Mouse (Mus musculus) hematopoietic multipotent progenitor cell, adult 10-12 weeks (in vitro differentiated cells): ENCODE results near the gene Slc11a1. TPM values are rescaled to one million over a fixed set of nuclear protein-coding genes. Genes with fewer than 3 reads are reported as not detected.

Experiments
- polyA plus RNA-seq: library from polyadenylated mRNA; stranded (reverse); fragments of >175 nt; gene quantifications from 2 replicates; pipeline ENCODE4 v1.2.3, GENCODE M21; 2012; ENCODE audit warnings: low replicate concordance

Gene Slc11a1
- 164 and 251 TPM in 2 replicates for polyA plus RNA-seq

DNA sequence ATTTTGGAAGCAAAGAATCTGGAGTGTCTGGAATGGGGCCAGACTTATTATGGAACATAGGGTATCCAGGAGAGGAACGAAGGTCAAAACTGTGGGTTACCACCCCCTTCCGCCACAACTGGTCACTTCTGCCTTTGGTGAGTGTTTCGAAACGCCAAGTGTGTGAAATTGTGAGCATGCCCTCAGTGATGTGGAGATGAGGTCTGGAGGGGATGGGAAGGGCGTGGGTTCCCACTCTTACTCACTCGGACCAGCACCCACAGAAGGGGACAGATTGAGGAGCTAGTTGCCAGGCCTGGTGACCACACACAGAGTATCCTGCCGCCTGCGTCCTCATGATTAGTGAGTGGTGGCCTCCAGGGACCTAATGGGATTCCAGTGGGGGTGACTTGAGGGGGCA, at the start of gene Slc11a1:
Gene Slc11a1, plus strand, starts transcription at position 216 of the 400 bp plus-strand sequence.

DNA sequence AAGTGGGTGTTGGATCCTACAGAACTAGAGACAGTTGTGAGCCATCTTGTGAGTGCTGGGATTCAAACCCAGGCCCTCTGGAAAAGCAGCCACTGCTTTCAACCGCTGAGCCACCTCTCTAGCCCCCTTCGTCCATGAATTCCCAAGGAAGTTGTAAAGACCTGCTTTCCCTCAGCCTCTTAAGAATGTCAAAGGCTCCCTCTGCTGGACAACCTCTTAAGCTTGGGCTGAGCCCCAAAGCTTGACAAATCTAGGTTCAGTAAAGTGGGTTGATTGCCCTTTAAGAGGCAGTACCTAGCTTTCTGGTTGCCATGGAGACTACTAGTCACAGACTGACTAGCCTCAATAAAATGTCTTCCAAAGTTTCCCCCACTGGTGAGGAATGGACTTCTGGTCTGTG, 13.2 kb upstream of the Slc11a1 start, which contains the start of gene Catip:
Gene Catip, plus strand, starts transcription at position 297 of the 400 bp plus-strand sequence.

DNA sequence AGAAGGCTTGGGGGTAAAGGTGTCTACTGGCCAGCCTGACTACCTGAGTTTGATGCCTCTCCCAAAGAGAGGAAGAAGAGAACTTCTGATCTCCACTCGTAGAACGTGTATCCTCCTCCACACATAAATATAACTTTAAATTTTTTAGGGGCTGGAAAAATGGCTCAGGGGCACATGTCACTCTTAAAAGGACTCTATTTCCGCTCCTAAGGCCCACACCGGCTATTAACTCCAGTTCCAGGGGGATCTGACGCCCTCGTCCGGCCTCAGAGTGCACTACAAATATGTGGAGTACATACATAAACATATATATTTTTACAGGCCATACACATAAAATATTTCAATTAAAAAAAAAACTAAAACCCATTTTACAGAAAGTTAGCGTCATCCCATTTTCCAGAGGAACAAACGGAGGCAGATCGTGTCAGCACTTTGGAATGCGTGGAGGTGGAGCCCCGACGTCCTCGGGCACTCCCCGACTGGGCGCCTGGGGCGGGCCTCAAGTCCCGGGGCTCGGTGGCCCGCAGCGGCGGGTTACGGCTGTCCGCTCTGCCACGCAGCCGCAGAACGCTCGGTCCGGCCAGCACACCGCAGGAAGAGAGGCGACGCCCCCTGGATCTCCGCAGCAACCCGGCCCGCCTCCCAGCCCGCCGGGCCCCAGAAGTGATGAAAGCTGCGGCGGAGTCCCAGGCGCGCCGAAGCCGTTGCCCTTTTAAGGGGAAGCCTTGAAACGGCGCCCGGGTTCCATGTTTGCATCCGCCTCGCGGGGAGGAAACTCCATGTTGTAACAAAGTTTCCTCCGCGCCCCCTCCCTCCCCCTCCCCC, 16.1 kb downstream of the Slc11a1 start, which contains the start of gene Ctdsp1:
Gene Ctdsp1, plus strand, starts transcription at position 586 of the 825 bp plus-strand sequence.

DNA sequence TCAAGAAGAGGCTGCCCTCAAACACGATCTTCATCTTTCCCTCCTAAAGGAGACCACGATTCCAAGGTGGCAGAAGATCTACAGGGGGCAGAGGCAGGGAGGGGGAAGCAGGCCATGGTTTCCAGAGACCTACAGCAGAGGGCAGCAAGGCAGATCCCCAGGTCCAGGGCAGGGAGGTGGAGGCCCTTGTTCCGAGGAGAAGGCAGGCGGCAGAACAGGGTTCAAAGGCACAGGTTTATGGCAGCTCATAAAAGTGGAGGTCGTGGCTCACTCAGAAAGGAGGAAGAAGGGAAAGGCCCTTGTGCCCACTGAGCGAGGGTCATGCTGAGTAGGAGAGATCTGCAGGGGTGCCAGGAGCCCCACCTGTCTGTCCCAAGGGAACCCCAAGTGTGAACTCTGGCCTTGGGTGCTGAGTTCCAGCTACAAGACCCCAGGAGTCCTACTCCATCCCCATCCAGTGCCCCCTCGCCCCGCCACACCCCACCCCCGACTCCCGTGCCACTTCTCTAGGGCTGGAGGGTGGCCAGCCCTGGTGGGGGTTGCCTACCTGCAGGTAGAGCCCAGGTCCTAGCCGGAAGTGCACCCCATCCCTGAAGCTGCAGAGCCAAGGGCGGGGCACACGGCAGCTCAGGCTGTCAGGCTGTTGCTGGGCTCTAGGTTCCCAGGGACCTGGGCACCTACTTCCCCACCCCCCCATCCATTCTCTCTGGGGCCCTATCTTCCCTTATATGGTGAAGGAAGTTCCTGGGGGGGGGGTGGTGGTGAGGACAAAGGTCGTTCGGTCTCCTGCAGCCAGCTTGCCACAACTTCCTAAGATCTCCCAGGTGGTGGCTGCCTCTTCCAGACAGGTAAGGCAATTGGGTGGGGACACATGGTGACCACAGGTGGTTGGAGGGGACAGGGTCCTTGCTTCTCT, 33.9 kb downstream of the Slc11a1 start, which contains the start of gene Vil1:
Gene Vil1, plus strand, starts transcription at position 788 of the 916 bp plus-strand sequence.

Other genes with a start within 250 kb of the Slc11a1 start
- gene Rufy4, start 249.7 kb upstream of the Slc11a1 start, polyA plus RNA-seq = 0.43 and 0.79 TPM in 2 replicates
- gene Cxcr2, start 221.2 kb upstream of the Slc11a1 start, polyA plus RNA-seq = 7.7 and 9.4 TPM in 2 replicates
- gene Cxcr1, start 180.6 kb upstream of the Slc11a1 start, polyA plus RNA-seq = not detected in 2 replicates
- gene Arpc2, start 139.1 kb upstream of the Slc11a1 start, polyA plus RNA-seq = 565 and 1,536 TPM in 2 replicates
- gene Gpbar1, start 96.6 kb upstream of the Slc11a1 start, polyA plus RNA-seq = 0.26 TPM in 1 of 2 replicates, not detected in the other
- 193 and 275 TPM in 2 replicates for gene Aamp, start 90.5 kb upstream of the Slc11a1 start, polyA plus RNA-seq
- 82.5 and 148 TPM in 2 replicates for gene Pnkd, start 90.3 kb upstream of the Slc11a1 start, polyA plus RNA-seq
- 74.4 and 110 TPM in 2 replicates for gene Tmbim1, start 69.6 kb upstream of the Slc11a1 start, polyA plus RNA-seq
- gene Catip, start 13.1 kb upstream of the Slc11a1 start, polyA plus RNA-seq = 0.21 TPM in 1 of 2 replicates, not detected in the other
- 329 and 559 TPM in 2 replicates for gene Ctdsp1, start 16.3 kb downstream of the Slc11a1 start, polyA plus RNA-seq
- gene Vil1, start 34.2 kb downstream of the Slc11a1 start, polyA plus RNA-seq = not detected in 2 replicates
- gene Cnot9, start 130.9 kb downstream of the Slc11a1 start, polyA plus RNA-seq = 6.1 and 9.1 TPM in 2 replicates
- 0.06 TPM in 1 of 2 replicates, not detected in the other for gene Plcd4, start 167.7 kb downstream of the Slc11a1 start, polyA plus RNA-seq
- 0.54 and 6.1 TPM in 2 replicates for gene Usp37, start 169.1 kb downstream of the Slc11a1 start, polyA plus RNA-seq
- gene Zfp142, start 213.1 kb downstream of the Slc11a1 start, polyA plus RNA-seq = 9.9 and 11.1 TPM in 2 replicates
- 1.5 and 2.2 TPM in 2 replicates for gene Bcs1l, start 213.1 kb downstream of the Slc11a1 start, polyA plus RNA-seq
- gene Rnf25, start 226.2 kb downstream of the Slc11a1 start, polyA plus RNA-seq = 13.7 and 14.3 TPM in 2 replicates
- 0.08 and 0.25 TPM in 2 replicates for gene Stk36, start 226.2 kb downstream of the Slc11a1 start, polyA plus RNA-seq